Mouse (Mus musculus): ENCODE results near the gene Magi2.
"Not testable (repeated sequence)": the region's sequence is repeated elsewhere in the genome, so short reads cannot be mapped to it uniquely, and the experiment has no call there.

Gene Magi2

GRCm38 (mm10) chr5:20415320-20415719, 1188.5 kb downstream of the Magi2 start:
- DNase-seq: no peak

GRCm38 (mm10) chr5:20417348-20417747, 1190.5 kb downstream of the Magi2 start:
- no peak for DNase-seq

- no peak for DNase-seq
Observed at GRCm38 (mm10) chr5:20432148-20432813, 1205.4 kb downstream of the Magi2 start.

- DNase-seq: no peak
Observed at GRCm38 (mm10) chr5:20446471-20447174, 1219.8 kb downstream of the Magi2 start.

GRCm38 (mm10) chr5:20456106-20456505, 1229.3 kb downstream of the Magi2 start:
- no peak for DNase-seq

GRCm38 (mm10) chr5:20457742-20458510, 1231.1 kb downstream of the Magi2 start:
- DNase-seq: no peak

GRCm38 (mm10) chr5:20461709-20462108, 1234.9 kb downstream of the Magi2 start:
- DNase-seq: no peak

GRCm38 (mm10) chr5:20462376-20462775, 1235.5 kb downstream of the Magi2 start:
- no peak for DNase-seq

GRCm38 (mm10) chr5:20469721-20470120, 1242.9 kb downstream of the Magi2 start:
- DNase-seq: no peak

- DNase-seq: peak; percentile 6 to 26
Observed at GRCm38 (mm10) chr5:20470466-20470865, 1243.6 kb downstream of the Magi2 start.

GRCm38 (mm10) chr5:20484505-20484904, 1257.7 kb downstream of the Magi2 start:
- no peak for DNase-seq

GRCm38 (mm10) chr5:20491911-20492310, 1265.1 kb downstream of the Magi2 start:
- no peak for DNase-seq

- DNase-seq: no peak
Observed at GRCm38 (mm10) chr5:20492679-20493078, 1265.8 kb downstream of the Magi2 start.

- no peak for DNase-seq
Observed at GRCm38 (mm10) chr5:20494010-20494409, 1267.2 kb downstream of the Magi2 start.

GRCm38 (mm10) chr5:20496924-20497323, 1270.1 kb downstream of the Magi2 start:
- DNase-seq: peak; percentile 17 to 23

GRCm38 (mm10) chr5:20499031-20499600, 1272.3 kb downstream of the Magi2 start:
- no peak for DNase-seq

GRCm38 (mm10) chr5:20508609-20509008, 1281.8 kb downstream of the Magi2 start:
- no peak for DNase-seq

GRCm38 (mm10) chr5:20509606-20510005, 1282.8 kb downstream of the Magi2 start:
- no peak for DNase-seq

- DNase-seq: no peak
Observed at GRCm38 (mm10) chr5:20512377-20513126, 1285.7 kb downstream of the Magi2 start.

GRCm38 (mm10) chr5:20521639-20522038, 1294.8 kb downstream of the Magi2 start:
- no peak for DNase-seq

GRCm38 (mm10) chr5:20522047-20522446, 1295.2 kb downstream of the Magi2 start:
- no peak for DNase-seq

- DNase-seq: no peak
Observed at GRCm38 (mm10) chr5:20523776-20524175, 1296.9 kb downstream of the Magi2 start.

GRCm38 (mm10) chr5:20526588-20526987, 1299.8 kb downstream of the Magi2 start:
- DNase-seq: not testable (repeated sequence)

All from thymus, adult 18-20 months (tissue).